Mouse (Mus musculus) neutrophil, adult 83 days (primary cell): ENCODE data around the gene Abhd5. TPM values are rescaled to one million over a fixed set of nuclear protein-coding genes. Genes with fewer than 3 reads are reported as not detected.

Experiments used
- total RNA-seq, 2 experiments: library from RNA; stranded (reverse); gene quantifications; one replicate each; pipeline ENCODE4 v1.2.4; 2023

The Abhd5 gene
- total RNA-seq, result 100 to 1,000 TPM; 240 to 272 TPM

DNA sequence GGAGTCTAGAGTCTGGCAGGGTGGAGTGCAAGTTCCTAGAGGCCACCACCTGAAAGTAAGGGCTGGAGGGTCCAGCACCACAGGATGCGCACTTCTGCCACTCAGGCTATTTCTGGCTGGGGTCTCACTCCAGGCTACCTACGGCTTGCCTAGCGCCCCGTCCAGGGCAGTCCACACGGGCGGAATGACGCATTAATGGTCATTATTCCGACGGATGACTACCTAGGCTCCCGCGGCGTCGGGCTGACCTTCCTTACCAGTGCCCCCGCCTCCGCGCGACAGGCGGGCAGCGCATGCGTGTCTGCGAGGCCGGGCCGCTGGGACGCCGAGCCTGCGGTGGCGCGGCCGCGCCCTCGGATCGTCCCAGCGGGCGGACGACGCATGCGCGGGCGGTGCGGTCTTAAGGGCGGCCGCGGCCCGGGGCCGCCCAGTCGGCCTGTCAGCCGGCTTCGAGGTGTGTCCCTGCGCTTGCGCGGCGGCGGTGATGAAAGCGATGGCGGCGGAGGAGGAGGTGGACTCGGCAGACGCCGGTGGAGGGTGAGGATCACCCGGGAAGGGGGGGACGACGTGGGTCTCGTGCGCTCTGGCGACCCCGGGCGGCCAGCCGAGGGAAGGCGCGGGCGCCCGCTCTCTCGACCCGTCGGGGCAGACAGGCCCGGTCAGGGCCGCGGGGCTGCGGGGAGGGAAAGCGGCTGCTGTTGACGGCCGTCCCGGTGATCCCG is at the start of gene Abhd5:
Gene Abhd5 (plus strand): TSS at position 306 of the 722 bp plus-strand sequence.

Other genes starting within 250 kb of the Abhd5 start
- gene Snrk, start 234.3 kb upstream of the Abhd5 start, total RNA-seq, result 100 to 1,000 TPM; 150 to 155 TPM
- 100 to 1,000 TPM; 111 to 113 TPM for gene Ano10, start 57.2 kb upstream of the Abhd5 start, total RNA-seq